In genomic region chr4:32787110-32787509, GRCm38 (mm10) we compare ENCODE assay signal across 22 mouse cellular contexts. TPM values are rescaled to one million over a fixed set of nuclear protein-coding genes. Genes with fewer than 3 reads are reported as not detected.
A peak's percentile ranks its signal among the peaks of the same experiment; 100 is the strongest.
DNase-seq lines count a peak whose midpoint lies in the region; ATAC-seq and TF ChIP-seq lines count a peak whose summit lies in the region.
"Had no signal": no experiment of that assay in that cellular context is flagged by ENCODE, and none has a peak within 500 bp of the region (broad histone marks: within the 10 kb centered on the region; RNA-seq: fewer than 3 reads in every experiment).

No protein-coding gene starts in this region.

- H3K27ac ChIP-seq in kidney, adult 2 months (ENCODE audit: insufficient read depth, low read depth, low read length): no peak overlapping the region
- no peak overlapping the region for H3K27ac ChIP-seq in kidney, embryonic 15.5 days
- no peak overlapping the region for H3K27ac ChIP-seq in liver, postnatal 0 days (ENCODE audit: low read depth)
- H3K27ac ChIP-seq in liver, embryonic 11.5 days (ENCODE audit: low read depth, low read length): no peak overlapping the region

- TF ChIP-seq POLR2A in kidney, adult 2 months (IDR thresholded peaks at IDR 0.05; ENCODE audit: low read depth, low read length): no peak

- no peaks in the 10 kb centered on the region for H3K4me1 ChIP-seq in kidney, adult 2 months (ENCODE audit: control insufficient read depth, insufficient read depth, low read length)
- H3K4me1 ChIP-seq in kidney, embryonic 15.5 days: no peaks in the 10 kb centered on the region
- H3K4me1 ChIP-seq in liver, postnatal 0 days (ENCODE audit: insufficient read depth): no peaks in the 10 kb centered on the region
- no peaks in the 10 kb centered on the region for H3K4me1 ChIP-seq in liver, embryonic 11.5 days (replicated peaks; ENCODE audit: control insufficient read depth, insufficient read depth, low read length)

- TF ChIP-seq CTCF in kidney, adult 2 months (conservative IDR thresholded peaks at IDR 0.05; ENCODE audit: insufficient read depth, insufficient read length, low read depth, low read length): no peak
- no peak for TF ChIP-seq CTCF in liver, postnatal 0 days (IDR thresholded peaks at IDR 0.05; ENCODE audit: low read depth)

- WGBS in kidney, adult 2 months: 81% methylated on average over 1 of the region's 1 CpGs
- 94% methylated on average over 1 of the region's 1 CpGs for WGBS in kidney, embryonic 15.5 days
- 71% methylated on average over 1 of the region's 1 CpGs for WGBS in liver, postnatal 0 days (ENCODE audit: insufficient replicate concordance)
- 78% methylated on average over 1 of the region's 1 CpGs for WGBS in liver, embryonic 11.5 days

- H3K9ac ChIP-seq in kidney, embryonic 15.5 days: no peak overlapping the region
- no peak overlapping the region for H3K9ac ChIP-seq in liver, postnatal 0 days (replicated peaks)
- H3K9ac ChIP-seq in liver, embryonic 11.5 days (ENCODE audit: low read depth, low read length): no peak overlapping the region

- peak; percentile 54; the same call in 1 of the 2 replicates for TF ChIP-seq EP300 in liver, postnatal 0 days (IDR thresholded peaks at IDR 0.05; ENCODE audit: low read depth)

- no peaks in the 10 kb centered on the region for H3K9me3 ChIP-seq in kidney, embryonic 15.5 days (replicated peaks)
- H3K9me3 ChIP-seq in liver, postnatal 0 days (ENCODE audit: low read length): no peaks in the 10 kb centered on the region
- no peaks in the 10 kb centered on the region for H3K9me3 ChIP-seq in liver, embryonic 11.5 days (ENCODE audit: control insufficient read depth, low read length)
- H3K9me3 ChIP-seq: G1E had no signal

- H3K4me3 ChIP-seq in kidney, adult 2 months (ENCODE audit: insufficient read depth, low read depth, low read length): no peak overlapping the region
- H3K4me3 ChIP-seq in kidney, embryonic 15.5 days (replicated peaks): no peak overlapping the region
- no peak overlapping the region for H3K4me3 ChIP-seq in liver, postnatal 0 days (ENCODE audit: low read depth, low read length)
- no peak overlapping the region for H3K4me3 ChIP-seq in liver, embryonic 11.5 days (ENCODE audit: low read depth, low read length)

- no peaks in the 10 kb centered on the region for H3K27me3 ChIP-seq in kidney, adult 2 months (replicated peaks; ENCODE audit: control insufficient read depth, insufficient read depth, low read length)
- no peaks in the 10 kb centered on the region for H3K27me3 ChIP-seq in kidney, embryonic 15.5 days
- no peaks in the 10 kb centered on the region for H3K27me3 ChIP-seq in liver, postnatal 0 days (ENCODE audit: insufficient read depth, low read length)
- H3K27me3 ChIP-seq in liver, embryonic 11.5 days (replicated peaks; ENCODE audit: control insufficient read depth, insufficient read depth, low read length): no peaks in the 10 kb centered on the region
- H3K27me3 ChIP-seq: CH12.LX, Patski had no signal

- no peak for ATAC-seq in kidney, embryonic 15.5 days (replicated peaks; ENCODE audit: low FRiP score)
- peak; percentile 78 for ATAC-seq in liver, postnatal 0 days
- ATAC-seq in liver, embryonic 11.5 days (replicated peaks; ENCODE audit: low FRiP score): no peak
- ATAC-seq: activated CD4-positive, CD25-positive, alpha-beta regulatory T cell, adult 4 months; CD4-positive, CD25-positive, alpha-beta regulatory T cell, adult 4 months; Patski had no signal

- no peaks in the 10 kb centered on the region for H3K36me3 ChIP-seq in kidney, adult 2 months (ENCODE audit: control insufficient read depth, insufficient read depth, low read length)
- no peaks in the 10 kb centered on the region for H3K36me3 ChIP-seq in kidney, embryonic 15.5 days
- H3K36me3 ChIP-seq in liver, postnatal 0 days (replicated peaks; ENCODE audit: insufficient read depth, low read length): no peaks in the 10 kb centered on the region
- H3K36me3 ChIP-seq in liver, embryonic 11.5 days (ENCODE audit: control insufficient read depth, insufficient read depth, low read length): no peaks in the 10 kb centered on the region
- H3K36me3 ChIP-seq: G1E had no signal

- no peak overlapping the region for H3K4me2 ChIP-seq in kidney, embryonic 15.5 days
- H3K4me2 ChIP-seq in liver, postnatal 0 days (ENCODE audit: low read depth, low read length): no peak overlapping the region
- H3K4me2 ChIP-seq in liver, embryonic 11.5 days: no peak overlapping the region

- DNase-seq in kidney, adult 2 months: peak; percentile 58
- no peak for DNase-seq in liver, postnatal 0 days
- DNase-seq in liver, embryonic 11.5 days (ENCODE audit: low spot score): no peak
- peak; percentile 35 for DNase-seq in adipocyte (ENCODE audit: low spot score)
- no peak for DNase-seq in thymus, postnatal 4 days
- DNase-seq: adrenal gland, adult 2 months; adrenal gland, adult 8-10 months; adrenal gland, postnatal 10 days; adrenal gland, postnatal 14 days; adrenal gland, postnatal 25 days; adrenal gland, postnatal 36 days; B cell, adult 2 months; cerebellum, adult 11 months; cerebellum, adult 11-12 months; cerebellum, adult 18-20 months; cerebellum, adult 2 months had no signal

RNA-seq across cellular contexts. Expression of gene Lyrm2, which starts 12.9 kb away (rescaled TPM):
- 15.7 and 25.9 TPM in 2 replicates for polyA plus RNA-seq in kidney, adult 2 months (2012; rRNA removed)
- 112 and 115 TPM in 2 replicates for polyA plus RNA-seq in kidney, embryonic 15.5 days (2015; fragmentation: Nextera tagmentation; extraction: Ambion mirVana)
- 46.3 and 48.6 TPM in 2 replicates for polyA plus RNA-seq in liver, postnatal 0 days (2015; fragmentation: Nextera tagmentation; extraction: Ambion mirVana)
- polyA plus RNA-seq in liver, embryonic 11.5 days (2014; fragmentation: Nextera tagmentation; extraction: Ambion mirVana): 56.7 and 68.0 TPM in 2 replicates

Comparison
In these comparisons a context has a peak if more than half of its experiments do, and no peak if none do; other contexts are left out.
1. DNase-seq: peak in kidney, adult 2 months (single experiment) and adipocyte (single experiment); none in liver, postnatal 0 days (single experiment), liver, embryonic 11.5 days (single experiment) and thymus, postnatal 4 days (single experiment).